Mouse (Mus musculus): ENCODE results near the gene 1700001C02Rik.

DNA sequence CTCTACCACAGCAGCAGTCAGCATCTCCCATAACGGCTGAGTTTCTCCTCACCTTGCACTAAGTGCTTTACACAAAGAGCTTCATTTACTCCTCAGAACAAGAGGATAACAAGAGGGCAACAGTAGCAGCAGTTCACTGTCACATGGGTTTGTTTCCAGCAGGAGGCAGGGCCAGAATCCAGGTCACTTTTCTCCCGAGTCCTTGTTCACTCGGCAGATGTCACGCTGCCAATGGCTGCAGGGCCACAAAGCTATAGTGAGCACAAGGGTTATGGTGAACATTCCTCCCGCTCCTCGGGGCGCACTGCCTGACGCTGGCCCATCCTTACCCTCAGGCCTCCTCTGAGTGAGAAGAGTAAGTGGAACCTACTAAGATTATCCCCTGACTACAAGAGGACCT lies 17.7 kb downstream of the 1700001C02Rik start:
- TF ChIP-seq CTCF (IDR thresholded peaks at IDR 0.05; ENCODE audit: control insufficient read depth, insufficient read depth, low read length) (no peak), POLR2A (IDR thresholded peaks at IDR 0.05; ENCODE audit: borderline replicate concordance, control insufficient read depth, low read depth, low read length) (no peak)
